Mouse (Mus musculus) MEL-GATA-1-ER (cell line): Measurements from ENCODE around the gene Pik3cg.
A peak's percentile ranks its signal among the peaks of the same experiment; 100 is the strongest.

Experiments used
- DNase-seq: peaks from one replicate; pipeline ENCODE4 v3.0.0-alpha.2; 2012; ENCODE audit warnings: low read depth; ENCODE audit errors: extremely low read depth

The Pik3cg gene

GRCm38 (mm10) chr12:32201932-32202331, 6.5 kb downstream of the Pik3cg start:
- no peak for DNase-seq

- no peak for DNase-seq
Observed at GRCm38 (mm10) chr12:32201070-32201585, 7.3 kb downstream of the Pik3cg start.

- no peak for DNase-seq
Observed at GRCm38 (mm10) chr12:32200387-32201069, 7.9 kb downstream of the Pik3cg start.

GRCm38 (mm10) chr12:32199422-32199821, 9.0 kb downstream of the Pik3cg start:
- peak; percentile 40 for DNase-seq

- no peak for DNase-seq
Observed at GRCm38 (mm10) chr12:32198025-32198424, 10.4 kb downstream of the Pik3cg start.

- no peak for DNase-seq
Observed at GRCm38 (mm10) chr12:32195000-32195399, 13.5 kb downstream of the Pik3cg start.

- no peak for DNase-seq
Observed at GRCm38 (mm10) chr12:32194358-32194757, 14.1 kb downstream of the Pik3cg start.

GRCm38 (mm10) chr12:32190927-32191326, 17.5 kb downstream of the Pik3cg start:
- no peak for DNase-seq

GRCm38 (mm10) chr12:32187668-32188236, 20.7 kb downstream of the Pik3cg start:
- DNase-seq = no peak

- no peak for DNase-seq
Observed at GRCm38 (mm10) chr12:32186627-32187255, 21.7 kb downstream of the Pik3cg start.

GRCm38 (mm10) chr12:32184874-32185273, 23.6 kb downstream of the Pik3cg start:
- no peak for DNase-seq

- DNase-seq = no peak
Observed at GRCm38 (mm10) chr12:32183584-32183983, 24.9 kb downstream of the Pik3cg start.

GRCm38 (mm10) chr12:32182632-32183419, 25.6 kb downstream of the Pik3cg start:
- no peak for DNase-seq

- DNase-seq = no peak
Observed at GRCm38 (mm10) chr12:32181885-32182284, 26.6 kb downstream of the Pik3cg start.

- DNase-seq = no peak
Observed at GRCm38 (mm10) chr12:32174437-32174836, 34.0 kb downstream of the Pik3cg start.

GRCm38 (mm10) chr12:32172826-32173225, 35.6 kb downstream of the Pik3cg start:
- DNase-seq = no peak

- DNase-seq = no peak
Observed at GRCm38 (mm10) chr12:32169164-32169563, 39.3 kb downstream of the Pik3cg start.

- no peak for DNase-seq
Observed at GRCm38 (mm10) chr12:32168751-32169150, 39.7 kb downstream of the Pik3cg start.

- DNase-seq = no peak
Observed at GRCm38 (mm10) chr12:32163706-32164105, 44.8 kb downstream of the Pik3cg start.

- no peak for DNase-seq
Observed at GRCm38 (mm10) chr12:32158757-32159156, 49.7 kb downstream of the Pik3cg start.

GRCm38 (mm10) chr12:32146606-32147005, 61.9 kb downstream of the Pik3cg start:
- DNase-seq = no peak

GRCm38 (mm10) chr12:32145651-32146050, 62.8 kb downstream of the Pik3cg start:
- DNase-seq = no peak
